Mouse (Mus musculus) erythroblast, embryonic 14.5 days (primary cell): ENCODE data around the gene Ralgps2. TPM values are rescaled to one million over a fixed set of nuclear protein-coding genes. Genes with fewer than 3 reads are reported as not detected.

Experiments
- H3K27me3 ChIP-seq: 2 replicates; pipeline ENCODE4 v1.6.1; 2012; ENCODE audit warnings: inconsistent platforms; ENCODE audit not compliant: control insufficient read depth
- H3K36me3 ChIP-seq: 2 replicates; pipeline ENCODE4 v1.6.1; 2012; ENCODE audit warnings: mild to moderate bottlenecking, inconsistent platforms; ENCODE audit not compliant: control insufficient read depth
- H3K4me1 ChIP-seq: 2 replicates; pipeline ENCODE4 v1.6.1; 2012; ENCODE audit warnings: inconsistent platforms; ENCODE audit not compliant: control insufficient read depth
- H3K4me3 ChIP-seq: replicated peaks from 2 replicates; pipeline ENCODE3; 2012; ENCODE audit warnings: moderate library complexity, mild to moderate bottlenecking, inconsistent platforms
- H3K9me3 ChIP-seq: 2 replicates; pipeline ENCODE4 v1.6.1; 2012; ENCODE audit warnings: low read length, inconsistent platforms, mixed read lengths; ENCODE audit not compliant: control insufficient read depth
- GATA1 ChIP-seq: IDR thresholded peaks from 2 replicates; pipeline ENCODE4 v1.6.1; 2012; ENCODE audit warnings: low read length, inconsistent platforms, mixed read lengths
- TAL1 ChIP-seq: IDR thresholded peaks from 3 replicates; pipeline ENCODE4 v1.6.1; 2012; ENCODE audit warnings: low read length, inconsistent platforms, mixed read lengths
- polyA plus RNA-seq: library from polyadenylated mRNA; stranded (reverse); fragments of >175 nt; gene quantifications from 2 replicates; pipeline ENCODE4 v1.2.3, GENCODE M21; 2012

Gene Ralgps2
- polyA plus RNA-seq, 1 experiment = 0.32 TPM

GRCm38 (mm10) chr1:156784974-156785373, 154.5 kb downstream of the Ralgps2 start:
- H3K4me1 ChIP-seq = peaks cover 7% of the 10 kb centered on the region

GRCm38 (mm10) chr1:156784116-156784515, 155.3 kb downstream of the Ralgps2 start:
- H3K4me3 ChIP-seq = no peak overlapping the region
- H3K9me3 ChIP-seq = no peaks in the 10 kb centered on the region
- H3K36me3 ChIP-seq = no peaks in the 10 kb centered on the region
- H3K4me1 ChIP-seq = peaks cover 7% of the 10 kb centered on the region
- peaks cover 3% of the 10 kb centered on the region for H3K27me3 ChIP-seq
- TF ChIP-seq GATA1 (no peak), TAL1 (no peak)

More at GRCm38 (mm10) chr1:156784974-156785373, 154.5 kb downstream of the Ralgps2 start:
- TF ChIP-seq GATA1 (no peak), TAL1 (no peak)
- H3K27me3 ChIP-seq = peaks cover 3% of the 10 kb centered on the region
- H3K4me3 ChIP-seq = no peak overlapping the region
- H3K36me3 ChIP-seq = no peaks in the 10 kb centered on the region
- H3K9me3 ChIP-seq = no peaks in the 10 kb centered on the region

- Histone ChIP-seq H3K4me3 (no peak overlapping the region), H3K9me3 (no peaks in the 10 kb centered on the region), H3K4me1 (peaks cover 9% of the 10 kb centered on the region), H3K36me3 (no peaks in the 10 kb centered on the region), H3K27me3 (no peaks in the 10 kb centered on the region; the same call in 1 of the 2 replicates)
- no peak for TF ChIP-seq TAL1
- TF ChIP-seq GATA1 = no peak
These were observed 157.2 kb downstream of the Ralgps2 start for GRCm38 (mm10) chr1:156781971-156782850.

- no peaks in the 10 kb centered on the region for H3K27me3 ChIP-seq
- no peaks in the 10 kb centered on the region for H3K36me3 ChIP-seq
- no peaks in the 10 kb centered on the region for H3K9me3 ChIP-seq
- no peak overlapping the region for H3K4me3 ChIP-seq
- TF ChIP-seq GATA1 = no peak
- TF ChIP-seq TAL1 = no peak
- peaks cover 9% of the 10 kb centered on the region for H3K4me1 ChIP-seq
These were observed 158.2 kb downstream of the Ralgps2 start for GRCm38 (mm10) chr1:156781076-156781741.

- H3K36me3 ChIP-seq = no peaks in the 10 kb centered on the region
- H3K4me3 ChIP-seq = no peak overlapping the region
- TF ChIP-seq GATA1 (no peak), TAL1 (no peak)
- H3K27me3 ChIP-seq = no peaks in the 10 kb centered on the region
- H3K9me3 ChIP-seq = no peaks in the 10 kb centered on the region
- peaks cover 9% of the 10 kb centered on the region for H3K4me1 ChIP-seq
These were observed 159.0 kb downstream of the Ralgps2 start for GRCm38 (mm10) chr1:156780234-156781005.

GRCm38 (mm10) chr1:156779595-156779994, 159.8 kb downstream of the Ralgps2 start:
- no peaks in the 10 kb centered on the region for H3K9me3 ChIP-seq
- TF ChIP-seq TAL1 (no peak), GATA1 (no peak)
- peaks cover 9% of the 10 kb centered on the region for H3K4me1 ChIP-seq
- H3K36me3 ChIP-seq = no peaks in the 10 kb centered on the region
- no peak overlapping the region for H3K4me3 ChIP-seq
- H3K27me3 ChIP-seq = no peaks in the 10 kb centered on the region

- TF ChIP-seq TAL1 (no peak), GATA1 (no peak)
- no peak overlapping the region for H3K4me3 ChIP-seq
- no peaks in the 10 kb centered on the region for H3K36me3 ChIP-seq
- peaks cover 9% of the 10 kb centered on the region for H3K4me1 ChIP-seq
- H3K27me3 ChIP-seq = no peaks in the 10 kb centered on the region
- no peaks in the 10 kb centered on the region for H3K9me3 ChIP-seq
These were observed 160.4 kb downstream of the Ralgps2 start for GRCm38 (mm10) chr1:156778977-156779376.

- Histone ChIP-seq H3K4me1 (peaks cover 9% of the 10 kb centered on the region), H3K36me3 (no peaks in the 10 kb centered on the region), H3K27me3 (no peaks in the 10 kb centered on the region), H3K9me3 (no peaks in the 10 kb centered on the region), H3K4me3 (no peak overlapping the region)
- no peak for TF ChIP-seq GATA1
- no peak for TF ChIP-seq TAL1
These were observed 161.5 kb downstream of the Ralgps2 start for GRCm38 (mm10) chr1:156777896-156778295.
